Mouse (Mus musculus): ENCODE results near the gene Emsy.

Gene Emsy

DNA sequence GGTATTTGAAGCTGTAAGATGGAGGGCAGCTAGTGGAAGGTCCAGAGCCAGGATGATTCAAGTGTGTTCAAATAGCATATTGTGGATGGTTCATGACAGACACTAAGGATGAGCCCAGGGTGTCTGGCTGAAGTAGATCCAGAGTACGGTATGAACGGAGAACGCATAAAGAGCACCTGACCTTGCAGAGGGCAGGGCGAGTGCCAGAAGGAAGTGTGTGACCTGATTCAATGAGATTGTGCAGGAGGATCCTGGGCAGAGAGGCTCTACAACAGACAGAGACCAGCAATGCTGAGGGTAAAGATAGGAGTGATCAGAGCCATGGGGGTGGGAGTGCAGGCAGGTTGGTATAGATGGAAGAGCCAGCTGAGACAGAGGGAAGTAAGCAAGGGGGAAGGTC is 14.2 kb upstream of the Emsy start:
- in situ Hi-C loops (cut with MboI, MseI), result no loop called here

DNA sequence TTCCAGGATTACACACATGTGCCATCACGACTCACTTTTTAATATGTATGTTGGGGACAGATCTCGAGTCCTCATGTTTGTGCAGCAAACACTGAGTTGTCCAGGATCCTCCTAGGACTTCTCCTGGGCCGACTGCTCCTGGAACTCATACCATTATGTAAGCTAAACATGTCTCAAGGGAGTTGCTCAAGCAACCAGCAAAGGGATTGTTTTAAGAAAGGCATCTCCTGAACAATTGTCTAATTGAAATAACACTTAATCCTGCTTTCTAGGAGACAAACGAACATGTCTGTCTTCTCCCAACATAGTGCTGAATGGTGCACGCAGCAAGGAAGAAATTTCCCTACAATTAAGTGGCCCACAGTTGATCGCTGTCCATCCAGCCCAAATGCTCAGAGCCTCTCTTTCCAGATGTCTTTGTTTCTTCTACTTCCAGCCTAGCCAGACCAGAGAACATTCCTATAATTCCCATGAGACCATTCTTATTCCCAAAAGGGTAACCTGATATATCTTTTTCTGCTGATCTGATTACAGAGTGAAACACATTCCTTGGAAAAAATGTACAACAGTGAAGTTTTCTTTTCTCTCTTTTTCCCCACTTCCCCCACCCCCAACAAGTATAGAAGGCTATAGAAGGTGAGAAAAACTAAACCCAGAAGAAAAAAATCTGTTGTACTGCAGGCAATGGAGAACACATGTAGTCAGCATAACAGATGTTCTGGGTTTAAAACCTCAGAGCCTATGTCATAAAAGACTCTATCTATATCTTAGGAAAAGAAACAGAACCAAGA is 11.6 kb upstream of the Emsy start:
- in situ Hi-C loops (cut with MboI, MseI), result no loop called here

DNA sequence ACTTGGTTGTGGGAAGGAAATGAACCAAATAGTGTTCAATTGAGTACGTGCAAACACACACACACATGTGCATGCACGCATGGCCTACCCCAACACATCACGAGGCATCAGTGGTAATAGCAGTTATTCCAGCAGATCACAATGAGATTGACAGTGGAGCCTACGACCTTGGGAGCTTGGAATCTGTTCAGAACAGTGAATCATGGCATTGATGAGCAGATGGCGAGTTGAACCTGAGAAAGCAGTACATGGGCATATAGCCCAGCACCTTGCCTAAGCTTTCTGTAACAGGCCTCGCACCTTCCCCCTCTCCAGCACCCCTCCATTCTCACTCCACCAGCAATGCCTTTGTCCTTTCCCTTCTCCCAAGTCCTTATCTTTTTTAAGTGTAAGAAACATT is 9.1 kb upstream of the Emsy start:
- in situ Hi-C loops (cut with MboI, MseI), result no loop called here

DNA sequence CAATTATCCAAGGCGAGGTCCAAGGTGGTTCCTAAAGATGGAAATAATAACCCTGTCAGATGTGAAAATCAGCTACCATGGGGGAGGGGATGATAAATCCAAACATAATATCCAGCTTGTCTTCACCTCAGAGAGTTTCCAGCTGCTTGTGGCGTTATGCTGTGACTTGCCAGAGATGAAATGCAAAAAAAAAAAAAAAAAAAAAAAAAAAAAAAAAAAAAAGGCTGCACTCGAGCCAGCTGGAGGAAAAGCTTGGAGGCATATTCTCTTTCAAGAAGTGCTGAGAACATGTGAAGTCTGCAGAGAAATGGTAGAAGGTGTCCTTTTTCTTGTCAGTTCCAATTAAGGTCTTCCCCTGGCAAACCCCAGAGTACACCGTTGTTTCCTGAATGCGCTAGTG is 8.6 kb upstream of the Emsy start:
- in situ Hi-C loops (cut with MboI, MseI), result no loop called here

DNA sequence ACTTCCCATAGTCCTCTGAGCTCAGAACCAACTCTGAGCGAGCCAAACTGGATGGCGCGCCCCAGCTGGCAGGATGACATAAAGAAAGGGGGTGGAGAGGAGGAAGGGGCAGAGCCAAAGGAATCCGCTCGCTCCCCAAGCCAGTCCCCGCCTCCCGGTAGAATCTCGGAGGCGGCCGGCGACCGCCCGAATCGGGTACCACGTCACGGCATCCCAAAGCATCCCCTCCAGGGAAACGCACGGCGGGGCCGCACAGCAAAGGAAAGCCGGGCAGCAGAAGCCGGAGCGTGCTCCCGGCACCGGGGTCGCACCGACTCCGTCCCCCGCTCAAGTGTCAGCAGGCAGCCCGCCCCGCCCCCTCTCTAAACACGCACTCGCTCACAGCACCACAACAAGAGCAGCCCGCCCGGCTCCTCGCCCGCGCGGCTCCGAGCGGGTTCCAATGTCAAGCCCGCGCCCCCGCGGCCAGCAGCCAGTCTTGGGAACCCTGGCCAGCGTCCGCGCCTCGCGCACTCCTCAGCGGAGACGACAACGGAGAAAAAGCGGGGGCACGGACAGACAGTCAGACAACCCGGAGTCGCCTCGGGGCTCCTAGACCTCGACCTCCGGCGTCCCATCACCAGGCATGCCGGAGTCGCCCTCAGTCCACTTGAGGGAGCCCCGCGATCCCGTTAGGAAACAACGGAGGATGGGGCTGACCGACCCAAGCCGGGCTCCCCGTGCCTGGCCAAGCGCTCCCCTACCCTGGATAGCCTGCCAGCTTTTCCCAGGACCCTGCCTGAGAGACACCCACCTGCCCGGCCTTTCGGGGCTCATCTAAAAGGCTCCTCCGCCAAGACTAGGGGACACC is 677 bp downstream of the Emsy start:
- in situ Hi-C loops (cut with MboI, MseI), result loop anchor here (5.0 kb wide), 1 partner anchor 46 kb away; the partner anchor contains the start of gene Thap12

DNA sequence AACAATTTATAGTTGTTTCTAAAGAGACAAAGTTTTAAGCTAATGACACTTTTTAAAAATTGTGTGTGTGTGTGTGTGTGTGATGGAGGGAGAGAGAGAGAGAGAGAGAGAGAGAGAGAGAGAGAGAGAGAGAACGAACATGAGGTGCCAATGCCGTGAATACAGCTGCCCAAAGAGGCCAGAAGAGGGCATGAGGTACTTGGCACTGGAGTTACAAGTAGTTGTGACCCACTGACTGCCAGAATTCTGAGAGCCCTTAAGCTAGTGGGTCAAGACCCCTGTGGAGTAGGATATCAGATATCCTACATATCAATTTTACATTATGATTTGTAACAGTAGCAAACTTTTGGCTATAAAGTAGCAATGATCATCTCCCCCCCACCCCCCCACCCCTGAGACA is 4.9 kb downstream of the Emsy start:
- in situ Hi-C loops (cut with MboI, MseI), result no loop called here

DNA sequence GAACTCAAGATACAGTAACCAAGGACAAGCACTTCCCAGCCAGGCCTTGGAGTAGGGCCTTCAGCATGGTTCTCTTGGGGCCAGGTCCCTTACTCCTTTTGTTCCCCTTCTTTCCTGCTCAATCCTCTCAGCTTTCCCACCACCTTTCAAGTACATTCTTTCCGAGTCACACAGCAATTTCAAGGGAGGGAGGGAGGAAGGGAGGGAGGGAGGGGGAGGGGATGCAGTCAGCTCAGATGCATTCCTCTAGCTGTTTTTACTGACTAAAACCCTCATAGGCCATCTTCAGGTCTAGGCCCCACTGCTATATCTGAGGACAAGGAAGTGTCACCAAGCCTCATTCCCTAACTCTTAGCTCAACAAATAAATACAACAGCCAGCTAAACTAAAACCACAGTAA is 12.3 kb downstream of the Emsy start:
- in situ Hi-C loops (cut with MboI, MseI), result no loop called here

DNA sequence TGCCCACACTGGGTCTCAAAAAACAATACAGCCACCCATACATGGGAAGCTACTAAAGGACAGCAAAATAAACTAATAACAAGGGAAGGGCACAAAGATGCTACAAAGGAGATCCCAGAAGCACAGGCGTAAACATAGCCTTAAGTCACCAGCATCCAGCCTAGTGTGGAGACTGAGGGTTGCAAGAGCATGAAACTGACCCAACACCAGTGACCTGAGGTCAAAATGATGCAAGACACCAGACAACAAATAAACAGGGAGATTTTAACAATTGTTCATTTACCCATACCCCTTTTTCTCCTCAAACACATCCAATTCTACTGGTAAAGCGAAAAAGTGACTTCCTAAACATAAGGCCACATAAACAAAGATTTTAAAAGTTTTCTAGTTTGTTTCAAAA is 20.0 kb downstream of the Emsy start:
- in situ Hi-C loops (cut with MboI, MseI), result loop anchor here (10.0 kb wide), 1 partner anchor 58 kb away; no protein-coding TSS in a partner anchor

DNA sequence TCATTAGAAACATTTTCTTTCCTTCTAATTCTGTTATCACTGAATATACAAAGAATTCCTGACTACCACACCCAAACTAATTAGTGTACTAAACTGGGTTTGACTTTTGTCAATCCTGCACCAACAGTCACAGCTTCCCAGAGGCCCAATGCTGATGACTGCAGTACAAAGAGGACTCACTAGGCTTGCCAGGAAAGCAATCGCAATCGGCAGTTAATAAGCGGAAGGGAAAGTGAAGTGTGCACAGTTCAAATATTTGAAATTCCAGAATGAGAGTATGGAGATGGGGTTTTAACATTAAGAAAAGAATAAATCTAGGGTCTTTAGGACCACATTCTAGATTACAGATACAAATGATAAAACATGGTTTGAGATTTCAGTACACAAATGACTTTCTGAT is 23.6 kb downstream of the Emsy start:
- in situ Hi-C loops (cut with MboI, MseI), result loop anchor here (10.0 kb wide), 1 partner anchor 62 kb away; no protein-coding TSS in a partner anchor

DNA sequence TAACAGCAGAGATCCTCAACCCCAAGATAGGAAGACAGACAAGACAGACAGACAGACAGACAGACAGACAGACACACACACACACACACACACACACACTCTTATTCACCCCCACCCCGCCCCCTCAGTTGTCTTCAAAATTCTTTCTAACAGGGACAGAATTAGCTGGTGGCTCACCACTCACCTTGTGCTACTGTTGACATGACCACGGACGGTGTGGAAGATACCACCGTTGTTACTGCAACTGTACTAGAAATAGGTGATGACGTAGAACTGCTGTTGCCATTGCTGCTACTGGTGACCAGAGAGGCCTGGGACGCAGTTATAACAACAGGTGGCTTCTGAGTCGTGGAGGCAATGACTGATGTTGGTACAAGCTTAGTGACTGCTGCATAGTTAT is 26.6 kb downstream of the Emsy start:
- in situ Hi-C loops (cut with MboI, MseI), result loop anchor here (10.0 kb wide), 1 partner anchor 65 kb away; no protein-coding TSS in a partner anchor

DNA sequence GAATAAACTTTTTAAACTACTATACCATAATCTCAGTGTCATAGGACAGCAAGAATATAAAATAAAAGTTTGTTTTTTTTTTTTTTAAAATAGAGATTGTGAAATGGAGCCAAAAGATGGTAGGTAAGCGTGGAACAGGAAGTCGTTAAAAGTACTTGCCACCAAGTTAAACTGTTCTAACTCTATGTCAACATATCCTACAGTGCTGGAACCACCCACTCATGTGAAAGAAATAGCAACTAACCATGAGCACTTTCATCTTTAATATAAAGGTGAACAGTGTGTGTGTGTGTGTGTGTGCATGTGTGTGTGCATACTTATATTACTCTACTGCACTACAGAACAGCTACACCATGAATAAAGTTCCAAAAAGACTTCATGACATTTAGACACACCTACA is 38.8 kb downstream of the Emsy start:
- in situ Hi-C loops (cut with MboI, MseI), result loop anchor here (10.0 kb wide), 1 partner anchor 607 kb away; no protein-coding TSS in a partner anchor

DNA sequence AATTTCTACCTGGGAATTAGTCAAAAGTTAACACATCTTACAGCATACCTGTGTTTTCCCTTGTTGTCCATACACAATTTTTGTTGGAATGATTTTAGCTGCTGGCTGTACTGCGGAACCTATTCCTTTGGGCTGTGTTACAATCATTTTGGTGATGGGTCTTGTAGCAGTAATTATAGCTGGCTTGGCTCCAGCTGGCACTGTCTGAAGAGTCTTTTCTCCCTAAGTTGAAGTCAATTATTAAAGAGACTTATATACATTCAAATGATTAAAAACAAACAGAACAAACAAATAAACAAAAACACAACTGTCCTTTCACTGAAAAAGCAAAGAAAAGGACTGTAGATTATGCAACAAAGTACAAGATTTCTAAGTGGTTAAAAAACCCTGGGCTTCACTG is 43.6 kb downstream of the Emsy start:
- in situ Hi-C loops (cut with MboI, MseI), result loop anchor here (10.0 kb wide), 1 partner anchor 612 kb away; no protein-coding TSS in a partner anchor

DNA sequence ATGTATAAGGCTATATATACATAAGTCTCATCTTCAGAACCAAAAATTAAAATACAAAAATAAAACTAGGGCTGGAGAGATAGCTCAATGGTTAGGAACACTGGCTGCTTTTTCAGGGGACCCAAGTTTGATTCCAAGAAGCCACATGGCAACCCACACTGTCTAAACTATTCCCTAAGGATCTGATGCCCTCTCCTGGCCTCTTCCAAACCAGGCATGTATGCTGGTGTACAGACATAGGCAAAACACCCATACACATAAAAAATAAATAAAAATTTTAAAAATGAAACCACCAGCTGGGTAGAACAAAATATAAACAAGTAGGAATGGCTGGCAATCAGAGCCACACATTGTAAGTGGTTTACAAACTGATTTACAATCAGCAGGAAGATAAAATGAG is 48.1 kb downstream of the Emsy start:
- in situ Hi-C loops (cut with MboI, MseI), result no loop called here

DNA sequence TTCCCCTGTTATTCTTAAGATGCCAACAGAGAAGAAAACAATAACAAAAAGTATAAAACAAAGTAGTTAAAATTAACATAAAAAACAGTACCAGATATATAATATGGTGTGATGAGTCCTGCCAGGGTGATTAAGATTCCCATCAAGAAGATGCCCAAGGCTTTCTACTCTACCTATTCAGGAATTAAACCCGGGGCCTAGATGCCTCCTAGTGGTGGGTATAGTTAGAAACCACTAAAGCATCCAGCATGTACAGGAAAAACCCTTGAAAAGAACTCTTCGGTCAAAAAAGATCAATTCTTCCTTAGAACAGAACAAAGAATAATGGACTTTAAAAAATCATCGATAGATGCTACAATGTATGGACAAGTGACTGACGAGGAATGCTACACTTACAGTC is 49.4 kb downstream of the Emsy start:
- in situ Hi-C loops (cut with MboI, MseI), result no loop called here

DNA sequence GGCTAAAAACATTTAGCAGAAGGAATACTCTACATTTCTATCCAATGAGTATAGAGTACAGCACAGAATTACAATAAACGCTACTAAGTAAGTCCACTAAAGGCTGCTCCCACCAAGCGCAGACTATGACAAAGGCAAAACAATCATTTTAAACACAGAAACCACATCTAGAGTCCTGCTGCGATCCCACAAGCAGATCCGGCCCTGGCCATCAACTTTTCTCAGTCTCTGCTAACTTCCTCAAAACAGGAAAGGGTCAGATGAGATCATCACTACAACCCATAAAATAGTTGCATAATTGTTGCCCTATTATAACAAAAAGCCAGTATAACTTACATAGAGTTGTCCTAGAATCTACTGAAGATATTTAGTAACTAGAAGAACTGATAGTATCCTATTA is 54.9 kb downstream of the Emsy start:
- in situ Hi-C loops (cut with MboI, MseI), result no loop called here

DNA sequence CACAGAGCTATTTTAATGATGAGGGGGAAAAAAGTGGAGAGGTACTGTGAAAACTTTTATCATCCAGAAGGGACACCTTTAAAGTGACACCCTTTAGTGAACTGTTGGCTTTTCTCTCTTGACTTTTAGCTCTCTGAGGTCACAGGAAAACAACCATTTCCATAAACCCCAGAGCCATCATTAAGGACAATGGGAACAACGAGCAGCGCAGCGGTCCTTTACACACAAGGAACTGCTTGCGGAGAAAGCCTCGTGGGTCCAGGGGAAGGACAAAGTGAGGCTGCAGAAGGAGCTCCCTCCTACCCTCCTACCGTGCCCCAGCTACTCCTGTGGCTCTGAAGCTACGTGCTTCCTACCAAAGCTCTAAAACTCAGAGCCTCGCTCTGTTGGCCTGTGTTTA is 59.2 kb downstream of the Emsy start:
- in situ Hi-C loops (cut with MboI, MseI), result no loop called here

DNA sequence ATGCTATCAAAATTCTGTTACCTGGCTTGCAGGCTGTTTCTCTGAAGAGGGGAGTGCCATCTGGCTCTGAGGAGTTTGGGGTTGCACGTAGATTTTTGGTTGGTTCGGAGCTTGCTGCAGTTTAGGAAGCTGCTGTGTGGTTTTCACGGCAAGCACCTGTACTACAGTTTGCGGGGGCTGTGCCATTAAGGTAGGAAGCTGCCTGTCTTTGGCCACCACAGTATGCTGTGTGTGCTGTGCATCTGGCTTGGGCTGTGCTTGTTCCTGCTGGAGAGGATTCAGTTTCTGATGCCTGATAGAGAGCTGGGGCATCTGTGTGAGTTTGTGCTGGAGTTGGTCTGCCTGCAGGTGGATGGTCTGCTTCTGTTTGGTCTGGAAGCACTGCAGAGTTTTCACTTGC is 61.9 kb downstream of the Emsy start:
- in situ Hi-C loops (cut with MboI, MseI), result no loop called here

DNA sequence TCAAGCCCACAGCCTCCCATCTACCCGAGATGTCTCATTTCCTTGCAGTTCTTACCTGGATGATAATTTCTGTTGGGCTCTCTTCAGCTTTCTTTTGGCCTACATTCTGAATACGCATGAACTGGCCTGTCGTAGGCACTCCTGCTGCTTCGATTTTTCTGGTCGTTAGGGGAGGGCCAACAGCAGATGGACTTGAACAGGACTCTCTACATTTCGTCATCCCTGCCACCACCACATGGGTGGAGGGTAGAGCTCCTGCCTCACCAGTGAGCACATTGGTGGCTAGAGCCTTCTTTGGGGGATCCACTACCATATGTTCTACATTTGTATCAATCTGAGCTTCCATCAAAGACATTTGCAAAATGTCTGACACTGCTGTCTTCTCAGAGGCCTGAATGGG is 63.3 kb downstream of the Emsy start:
- in situ Hi-C loops (cut with MboI, MseI), result no loop called here

DNA sequence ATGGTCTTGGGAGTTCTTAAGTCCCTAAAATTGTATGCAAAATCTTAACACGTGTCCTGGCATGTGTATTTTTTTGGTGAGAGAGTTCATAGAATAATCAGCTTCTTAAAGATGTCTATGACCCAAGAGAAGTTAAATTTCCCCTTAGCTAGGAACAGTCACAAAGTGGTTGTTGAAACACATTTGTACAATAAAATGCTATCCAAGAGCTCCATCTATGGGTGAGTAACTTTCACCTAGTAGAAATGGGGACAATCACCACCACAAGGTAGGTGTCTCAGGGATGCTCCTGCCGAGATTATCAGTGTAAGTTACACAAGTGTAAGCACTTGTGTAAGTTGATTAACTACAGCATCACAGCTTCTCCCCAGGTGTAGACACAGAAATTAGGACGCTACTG is 67.6 kb downstream of the Emsy start:
- in situ Hi-C loops (cut with MboI, MseI), result no loop called here

DNA sequence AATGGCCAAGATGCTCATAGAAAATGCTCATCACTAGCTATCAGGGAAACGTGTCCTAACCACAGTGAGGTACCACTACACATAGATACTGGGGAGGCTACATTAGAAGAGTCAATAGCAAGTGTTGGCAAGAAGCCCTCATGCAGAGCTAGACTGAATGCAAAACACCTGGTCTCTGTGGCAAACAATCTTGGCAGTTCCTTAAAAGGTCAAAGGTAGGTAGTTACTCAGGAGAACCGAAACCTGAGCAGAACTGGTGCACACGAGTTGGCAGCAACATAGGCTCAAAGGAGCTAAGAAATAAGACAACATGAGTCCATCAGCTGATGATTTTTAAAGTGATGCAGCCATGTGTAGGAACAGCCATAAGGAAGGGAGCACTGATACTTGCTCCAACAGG is 70.3 kb downstream of the Emsy start:
- in situ Hi-C loops (cut with MboI, MseI), result no loop called here

DNA sequence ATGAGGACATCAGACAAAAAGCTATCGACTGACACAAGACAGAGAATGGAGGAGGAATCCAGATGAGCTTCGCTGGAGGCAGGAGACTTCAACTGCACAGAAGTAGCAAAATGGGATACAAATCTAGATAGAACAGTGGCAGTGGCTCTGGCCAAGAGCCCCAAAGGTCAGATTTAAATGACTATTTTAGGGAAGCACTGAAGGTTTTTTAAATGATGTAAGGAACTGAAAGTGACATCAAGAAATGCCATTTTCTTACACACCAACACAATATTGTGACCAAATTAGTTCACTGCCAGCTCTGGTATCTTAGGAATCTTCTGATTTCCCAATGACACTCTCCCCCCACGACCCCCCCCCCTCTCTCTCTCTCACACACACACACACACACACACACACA is 72.0 kb downstream of the Emsy start:
- in situ Hi-C loops (cut with MboI, MseI), result loop anchor here (5.0 kb wide), 1 partner anchor 102 kb away; no protein-coding TSS in a partner anchor

DNA sequence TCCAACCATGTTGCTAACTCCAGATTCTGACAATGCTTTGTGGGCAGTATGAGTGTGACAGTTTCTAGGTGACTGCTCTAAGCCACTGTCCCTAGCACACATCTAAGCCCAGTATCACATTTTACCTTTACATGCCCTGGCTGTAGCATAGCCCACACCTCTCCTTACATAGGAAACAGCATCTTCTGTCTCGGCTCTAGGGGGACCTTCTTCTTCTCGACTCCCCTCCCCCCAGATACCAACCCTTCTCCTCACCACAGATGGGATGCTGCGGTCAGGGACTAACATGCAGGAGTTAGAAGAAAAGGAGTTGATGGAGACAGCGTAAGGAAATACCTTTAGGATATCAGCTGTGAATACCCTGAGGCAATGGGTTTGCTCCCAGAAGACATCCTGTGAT is 75.3 kb downstream of the Emsy start:
- in situ Hi-C loops (cut with MboI, MseI), result loop anchor here (5.0 kb wide), 1 partner anchor 99 kb away; no protein-coding TSS in a partner anchor

DNA sequence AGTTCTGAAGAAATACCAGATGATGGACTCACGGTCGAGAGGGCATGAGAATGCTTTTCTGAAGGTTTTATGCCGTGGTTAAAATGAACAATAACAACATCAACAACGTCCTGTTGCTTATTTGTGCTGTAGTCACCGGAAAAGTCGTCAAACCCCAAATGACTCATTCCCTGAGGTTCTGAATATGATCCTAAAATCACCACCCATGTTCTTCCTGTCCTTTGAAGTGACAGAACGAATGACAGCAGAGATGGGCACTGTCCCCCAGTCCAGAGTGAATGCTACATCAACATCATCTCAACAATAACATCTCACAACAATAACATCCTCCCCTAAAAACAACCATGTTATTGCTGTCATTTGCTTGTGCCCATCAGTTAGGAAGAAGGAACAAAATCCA is 76.1 kb downstream of the Emsy start:
- in situ Hi-C loops (cut with MboI, MseI), result loop anchor here (5.0 kb wide), 1 partner anchor 98 kb away; no protein-coding TSS in a partner anchor

Data from T-helper 1 cell (primary cell).